22 mouse cellular contexts compared by ENCODE assay signal in genomic region chr13:106745201-106745600, GRCm38 (mm10).
A peak's percentile ranks its signal among the peaks of the same experiment; 100 is the strongest.
DNase-seq lines count a peak whose midpoint lies in the region; ATAC-seq and TF ChIP-seq lines count a peak whose summit lies in the region.
"Had no signal": no experiment of that assay in that cellular context is flagged by ENCODE, and none has a peak within 500 bp of the region (broad histone marks: within the 10 kb centered on the region; RNA-seq: fewer than 3 reads in every experiment).

No protein-coding gene starts in this region.

- no peak for TF ChIP-seq CTCF in G1E (IDR thresholded peaks at IDR 0.05; ENCODE audit: low read depth, low read length)

- no peaks in the 10 kb centered on the region for H3K9me3 ChIP-seq in G1E (replicated peaks)
- H3K9me3 ChIP-seq: embryonic facial prominence, embryonic 10.5 days; embryonic facial prominence, embryonic 12.5 days; forebrain, embryonic 13.5 days; forebrain, embryonic 15.5 days had no signal

- intact Hi-C loops in heart, postnatal 14 days (cut with DNase I), result no loop called here

- 0 out of 2 replicates have a peak, but pooled peaks cover 3% of the 10 kb centered on the region for H3K27me3 ChIP-seq in G1E (ENCODE audit: insufficient read depth, low read length)
- H3K27me3 ChIP-seq: CH12.LX; embryonic facial prominence, embryonic 12.5 days; forebrain, embryonic 13.5 days; forebrain, embryonic 15.5 days had no signal

- peak; percentile 49; the same call in 1 of the 2 replicates for ATAC-seq in G1E (ENCODE audit: extremely low read depth, insufficient number of reproducible peaks, low FRiP score, poor library complexity, severe bottlenecking)
- ATAC-seq: CD4-positive, CD25-positive, alpha-beta regulatory T cell, adult 4 months; forebrain, embryonic 13.5 days; forebrain, embryonic 15.5 days; forebrain, postnatal 0 days had no signal

- H3K36me3 ChIP-seq in G1E (replicated peaks), result no peaks in the 10 kb centered on the region
- H3K36me3 ChIP-seq: embryonic facial prominence, embryonic 10.5 days; embryonic facial prominence, embryonic 12.5 days; forebrain, embryonic 15.5 days had no signal

- H3K4me1 ChIP-seq in G1E (ENCODE audit: insufficient read depth, low read depth, low read length), result no peaks in the 10 kb centered on the region; the same call in none of the 2 replicates
- H3K4me1 ChIP-seq: embryonic facial prominence, embryonic 10.5 days; embryonic facial prominence, embryonic 12.5 days; forebrain, embryonic 13.5 days; forebrain, embryonic 15.5 days had no signal

- H3K4me3 ChIP-seq in G1E (ENCODE audit: low read depth, low read length), result no peak overlapping the region
- H3K4me3 ChIP-seq: embryonic facial prominence, embryonic 10.5 days; embryonic facial prominence, embryonic 12.5 days; forebrain, embryonic 13.5 days; forebrain, embryonic 15.5 days had no signal

- DNase-seq in 416B (ENCODE audit: low read depth), result peak; percentile 68
- no peak for DNase-seq in G1E (ENCODE audit: low spot score)
- DNase-seq in MEL-GATA-1-ER (ENCODE audit: extremely low read depth, low read depth), result peak; percentile 19
- no peak for DNase-seq in heart, postnatal 14 days
- no peak for DNase-seq in urinary bladder, postnatal 14 days (ENCODE audit: low spot score)
- DNase-seq in kidney, postnatal 14 days, result no peak
- DNase-seq: adrenal gland, postnatal 10 days; adrenal gland, postnatal 25 days; B cell, adult 2 months; cerebellum, adult 11 months; cerebellum, adult 18-20 months; cerebellum, adult 8-10 months; cerebellum, adult 9-11 months; cerebellum, postnatal 14 days; cerebellum, postnatal 36 days; forebrain, postnatal 0 days had no signal

Comparison
In these comparisons a context has a peak if more than half of its experiments do, and no peak if none do; other contexts are left out.
1. DNase-seq: peak in 416B (single experiment) and MEL-GATA-1-ER (single experiment); none in G1E (single experiment), heart, postnatal 14 days (0 of 2), urinary bladder, postnatal 14 days (single experiment) and kidney, postnatal 14 days (single experiment).